In genomic region chr9:68963898-68964297, GRCm38 (mm10) we compare ENCODE assay signal across 12 mouse cellular contexts.
"Had no signal": no experiment of that assay in that cellular context is flagged by ENCODE, and none has a peak within 500 bp of the region (broad histone marks: within the 10 kb centered on the region; RNA-seq: fewer than 3 reads in every experiment).

No protein-coding gene starts in this region.

- H3K4me1 ChIP-seq: neural tube, embryonic 12.5 days had no signal

- H3K27ac ChIP-seq: limb, embryonic 13.5 days; liver, embryonic 14.5 days; midbrain, embryonic 13.5 days; neural tube, embryonic 12.5 days; stomach, postnatal 0 days had no signal

- H3K36me3 ChIP-seq: limb, embryonic 13.5 days; midbrain, embryonic 13.5 days; neural tube, embryonic 12.5 days had no signal

- H3K9me3 ChIP-seq: limb, embryonic 13.5 days; midbrain, embryonic 13.5 days; neural tube, embryonic 12.5 days had no signal

- ATAC-seq: lung, postnatal 0 days; midbrain, embryonic 13.5 days had no signal

- H3K27me3 ChIP-seq: limb, embryonic 13.5 days; midbrain, embryonic 13.5 days had no signal

- H3K4me2 ChIP-seq: limb, embryonic 13.5 days; midbrain, embryonic 13.5 days; neural tube, embryonic 12.5 days had no signal

- DNase-seq: kidney, adult 8-10 months; kidney, postnatal 36 days; left cerebral cortex, postnatal 4 days; lung, adult 18-20 months; lung, postnatal 36 days; thymus, postnatal 14 days had no signal

- H3K4me3 ChIP-seq: limb, embryonic 13.5 days; midbrain, embryonic 13.5 days; neural tube, embryonic 12.5 days had no signal

- H3K9ac ChIP-seq: limb, embryonic 13.5 days; liver, embryonic 14.5 days; midbrain, embryonic 13.5 days; neural tube, embryonic 12.5 days had no signal
